Mouse (Mus musculus) heart, embryonic 12.5 days (tissue): ENCODE results near the gene Rnasel. TPM values are rescaled to one million over a fixed set of nuclear protein-coding genes. Genes with fewer than 3 reads are reported as not detected.
A peak's percentile ranks its signal among the peaks of the same experiment; 100 is the strongest.

Experiments used
- ATAC-seq: fragments of 200-750 bp; cut with Nextera tagmentation; 2 replicates; pipeline ENCODE4 v1.8.0; 2017; ENCODE audit warnings: moderate TSS enrichment, moderate library complexity; ENCODE audit not compliant: insufficient number of reproducible peaks, low FRiP score
- H3K27ac ChIP-seq: fragments of 300-500 bp; sonication (generic); 2 replicates; pipeline ENCODE4 v1.5.1; 2016; ENCODE audit warnings: mild to moderate bottlenecking, moderate library complexity; ENCODE audit not compliant: poor library complexity, severe bottlenecking
- H3K27me3 ChIP-seq: fragments of 300-500 bp; sonication (generic); replicated peaks from 2 replicates; pipeline ENCODE4 v1.6.1; 2016; ENCODE audit warnings: mild to moderate bottlenecking, moderate library complexity
- H3K36me3 ChIP-seq: fragments of 300-500 bp; sonication (generic); 2 replicates; pipeline ENCODE4 v1.6.1; 2016; ENCODE audit warnings: mild to moderate bottlenecking, moderate library complexity
- H3K4me1 ChIP-seq: fragments of 300-500 bp; sonication (generic); replicated peaks from 2 replicates; pipeline ENCODE4 v1.6.1; 2016; ENCODE audit warnings: mild to moderate bottlenecking
- H3K4me2 ChIP-seq: fragments of 300-500 bp; sonication (generic); 2 replicates; pipeline ENCODE4 v1.6.1; 2016; ENCODE audit warnings: mild to moderate bottlenecking, moderate library complexity
- H3K4me3 ChIP-seq: fragments of 300-500 bp; sonication (generic); 2 replicates; pipeline ENCODE4 v1.5.1; 2016; ENCODE audit warnings: mild to moderate bottlenecking
- H3K9ac ChIP-seq: fragments of 300-500 bp; sonication (generic); 2 replicates; pipeline ENCODE4 v1.6.1; 2016; ENCODE audit warnings: mild to moderate bottlenecking, moderate library complexity
- H3K9me3 ChIP-seq: fragments of 300-500 bp; sonication (generic); replicated peaks from 2 replicates; pipeline ENCODE4 v1.6.1; 2016; ENCODE audit warnings: mild to moderate bottlenecking, moderate library complexity
- WGBS: fragments of 180-500 bp; shearing (Covaris S2); methylation state at CpG from one replicate; pipeline ENCODE4 v1.1.7; 2016; 5-methylcytosine and 5-hydroxymethylcytosine counted together
- polyA plus RNA-seq: library from polyadenylated mRNA; unstranded; fragments of >200 nt; fragmentation: Nextera tagmentation; extraction: Ambion mirVana; gene quantifications from 2 replicates; pipeline ENCODE4 v1.2.1, GENCODE M21; 2016

Rnasel gene
- polyA plus RNA-seq, 1 experiment from 2014 or later = 12.8 TPM

DNA sequence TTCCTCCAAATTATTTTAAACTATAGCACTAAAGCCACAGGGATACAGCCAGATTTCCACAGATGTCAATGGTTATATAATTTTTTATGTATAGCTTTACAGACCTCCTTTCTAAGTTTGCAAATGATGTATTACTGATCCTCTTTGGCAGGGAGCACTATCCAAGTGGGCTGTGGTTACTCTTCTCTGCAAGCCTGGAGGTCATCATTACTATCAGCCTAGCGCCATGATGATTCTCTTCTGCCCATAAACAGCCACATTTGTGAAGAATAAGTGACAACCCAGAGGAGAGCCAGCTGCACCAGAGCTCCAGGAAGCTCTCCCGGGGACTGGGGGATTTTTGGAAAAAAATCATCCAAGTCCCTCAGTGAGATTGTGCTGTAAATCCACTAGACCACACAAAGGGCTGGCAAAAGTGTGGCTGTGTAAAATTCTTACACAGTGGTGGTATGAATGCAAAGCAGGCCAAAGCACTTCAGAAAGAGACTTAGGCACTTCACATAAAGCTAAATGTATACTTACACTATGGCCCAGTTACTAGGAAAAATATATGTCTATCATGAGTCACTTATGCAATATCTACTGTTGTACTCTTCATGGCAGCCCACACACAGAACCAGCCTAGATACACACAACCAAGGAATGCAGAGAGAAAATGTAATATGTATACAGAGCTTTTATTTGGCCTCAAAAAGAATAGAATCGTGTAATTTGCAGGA is 37.5 kb upstream of the Rnasel start:
- Histone ChIP-seq H3K4me1 (peaks cover 6% of the 10 kb centered on the region), H3K36me3 (no peaks in the 10 kb centered on the region), H3K9ac (no peak overlapping the region), H3K4me3 (no peak overlapping the region), H3K27ac (no peak overlapping the region), H3K9me3 (no peaks in the 10 kb centered on the region), H3K27me3 (no peaks in the 10 kb centered on the region), H3K4me2 (no peak overlapping the region)
- no peak for ATAC-seq
- 66% methylated on average over 3 of the region's 3 CpGs for WGBS

DNA sequence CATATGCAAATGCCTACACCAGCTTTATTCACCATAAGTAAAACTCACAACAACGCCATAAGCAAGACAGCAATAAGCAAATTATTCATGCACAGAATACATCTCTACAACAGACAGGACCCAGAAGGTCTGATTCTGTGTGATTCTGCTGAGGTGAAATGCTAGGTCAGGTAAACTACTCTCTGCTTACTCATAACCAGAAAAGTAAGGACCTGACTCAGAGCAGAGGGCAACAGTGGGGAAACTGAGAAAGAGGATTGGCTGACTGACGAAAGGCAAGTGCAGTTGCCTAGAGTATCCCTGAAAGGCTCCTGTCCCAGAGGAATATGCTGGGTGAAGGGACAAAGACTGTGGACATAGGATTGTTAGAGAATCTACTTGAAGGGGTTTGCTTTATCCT is 36.6 kb upstream of the Rnasel start:
- no peaks in the 10 kb centered on the region for H3K9me3 ChIP-seq

DNA sequence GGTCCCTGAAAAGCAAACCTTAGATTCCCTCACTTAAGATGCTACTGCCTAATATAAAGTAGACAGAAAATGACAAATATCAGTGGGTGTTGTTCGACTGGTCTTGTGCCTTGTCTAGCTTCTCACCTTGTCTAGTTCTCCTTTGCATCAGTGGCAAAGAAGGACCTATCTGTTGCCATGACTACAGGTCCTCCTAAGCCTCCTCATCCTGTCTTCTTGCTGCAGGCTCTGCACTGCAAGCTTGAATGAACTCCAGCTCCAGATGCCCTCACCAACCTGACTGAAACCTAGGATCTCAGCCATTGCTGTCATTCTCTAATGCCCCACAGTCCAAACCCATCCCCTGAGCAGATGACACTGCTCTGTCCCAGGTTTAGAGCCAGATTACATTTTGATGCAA is 31.2 kb upstream of the Rnasel start:
- Histone ChIP-seq H3K9me3 (no peaks in the 10 kb centered on the region), H3K4me2 (no peak overlapping the region), H3K27ac (no peak overlapping the region), H3K9ac (no peak overlapping the region), H3K4me3 (no peak overlapping the region), H3K4me1 (no peaks in the 10 kb centered on the region), H3K27me3 (no peaks in the 10 kb centered on the region), H3K36me3 (no peaks in the 10 kb centered on the region)
- 69% methylated on average over 1 of the region's 1 CpGs for WGBS
- no peak for ATAC-seq

More for the DNA sequence above, 36.6 kb upstream of the Rnasel start:
- no peak overlapping the region for H3K9ac ChIP-seq
- 78% methylated on average over 2 of the region's 2 CpGs for WGBS
- ATAC-seq = no peak
- H3K27me3 ChIP-seq = no peaks in the 10 kb centered on the region
- peaks cover 6% of the 10 kb centered on the region for H3K4me1 ChIP-seq
- H3K27ac ChIP-seq = no peak overlapping the region
- H3K36me3 ChIP-seq = no peaks in the 10 kb centered on the region
- no peak overlapping the region for H3K4me3 ChIP-seq
- H3K4me2 ChIP-seq = no peak overlapping the region

- Histone ChIP-seq H3K36me3 (no peaks in the 10 kb centered on the region), H3K9me3 (no peaks in the 10 kb centered on the region), H3K9ac (no peak overlapping the region), H3K4me3 (no peak overlapping the region), H3K27me3 (no peaks in the 10 kb centered on the region), H3K4me2 (no peak overlapping the region), H3K4me1 (no peaks in the 10 kb centered on the region), H3K27ac (no peak overlapping the region)
- 78% methylated on average over 7 of the region's 7 CpGs for WGBS
- no peak for ATAC-seq
Measured at GRCm38 (mm10) chr1:153720935-153721334, 28.3 kb upstream of the Rnasel start.

DNA sequence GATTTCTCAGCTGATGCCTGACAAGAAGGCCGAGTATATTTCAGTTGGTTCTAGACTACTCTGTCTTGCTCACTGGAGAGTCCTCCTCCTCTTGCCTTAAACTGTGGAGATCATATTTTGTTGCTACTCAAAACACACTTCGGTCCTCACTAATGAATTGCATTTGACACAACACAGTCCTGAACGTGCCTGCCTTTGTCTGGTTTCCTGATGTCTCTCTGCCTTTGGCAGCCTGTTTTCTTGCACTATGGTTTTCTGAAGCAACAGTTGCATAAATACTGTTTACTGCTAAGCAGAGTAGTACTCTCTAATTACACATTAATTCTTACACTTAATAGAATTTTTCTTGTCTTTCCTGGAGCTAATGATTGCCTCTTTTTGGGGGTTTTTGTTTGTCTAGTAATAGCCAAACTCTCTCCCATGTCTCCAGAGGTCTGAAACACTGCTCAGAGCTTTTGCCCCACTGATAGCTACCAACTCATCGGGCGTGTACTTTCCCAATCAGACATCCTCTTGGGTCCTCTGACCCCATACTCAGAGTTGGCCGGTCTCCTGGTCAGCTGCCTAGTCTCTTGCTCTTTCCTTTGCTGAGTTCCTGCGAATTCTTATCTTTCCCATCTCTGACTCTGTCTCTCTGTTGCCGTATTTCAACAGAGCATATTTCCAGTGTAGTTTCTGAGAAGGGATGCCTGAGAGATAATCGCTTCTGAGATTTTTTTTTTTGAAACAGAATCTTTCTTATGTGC is 27.5 kb upstream of the Rnasel start:
- no peak for ATAC-seq
- Histone ChIP-seq H3K9ac (no peak overlapping the region), H3K4me3 (no peak overlapping the region), H3K9me3 (no peaks in the 10 kb centered on the region), H3K27ac (no peak overlapping the region), H3K4me2 (no peak overlapping the region), H3K27me3 (no peaks in the 10 kb centered on the region), H3K36me3 (no peaks in the 10 kb centered on the region), H3K4me1 (no peaks in the 10 kb centered on the region)
- 66% methylated on average over 9 of the region's 9 CpGs for WGBS

GRCm38 (mm10) chr1:153723426-153723825 is 25.8 kb upstream of the Rnasel start:
- no peak overlapping the region for H3K4me2 ChIP-seq

GRCm38 (mm10) chr1:153726636-153727035 is 22.6 kb upstream of the Rnasel start:
- no peak for ATAC-seq
- Histone ChIP-seq H3K4me3 (no peak overlapping the region), H3K4me2 (no peak overlapping the region), H3K27ac (no peak overlapping the region), H3K27me3 (no peaks in the 10 kb centered on the region), H3K9me3 (no peaks in the 10 kb centered on the region), H3K36me3 (no peaks in the 10 kb centered on the region), H3K9ac (no peak overlapping the region), H3K4me1 (peaks cover 21% of the 10 kb centered on the region)
- 85% methylated on average over 16 of the region's 16 CpGs for WGBS

More at GRCm38 (mm10) chr1:153723426-153723825, 25.8 kb upstream of the Rnasel start:
- Histone ChIP-seq H3K36me3 (no peaks in the 10 kb centered on the region), H3K9ac (no peak overlapping the region), H3K27ac (no peak overlapping the region), H3K4me3 (no peak overlapping the region), H3K4me1 (no peaks in the 10 kb centered on the region), H3K9me3 (no peaks in the 10 kb centered on the region), H3K27me3 (no peaks in the 10 kb centered on the region)
- 69% methylated on average over 9 of the region's 9 CpGs for WGBS
- ATAC-seq = no peak

DNA sequence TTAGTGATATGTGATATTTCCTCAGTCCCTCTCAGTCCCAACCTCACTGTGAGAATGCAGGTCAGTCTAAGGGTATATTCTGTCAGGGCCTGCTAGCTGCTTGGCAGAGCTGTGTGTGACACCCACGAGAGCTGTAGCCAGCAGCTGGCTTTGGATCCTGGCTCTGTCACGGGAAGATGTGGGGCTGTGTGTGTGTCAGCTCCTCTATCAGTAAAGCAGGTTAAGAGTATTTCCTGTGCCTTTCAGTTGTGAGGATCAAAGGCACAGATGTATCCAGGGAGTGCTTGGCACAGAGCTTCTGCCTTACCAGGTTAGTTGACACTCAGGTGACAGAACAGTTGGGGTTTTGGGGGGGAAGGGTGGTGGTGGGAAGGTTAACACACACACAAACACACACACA is 19.4 kb upstream of the Rnasel start:
- 40% methylated on average over 2 of the region's 2 CpGs for WGBS
- Histone ChIP-seq H3K36me3 (no peaks in the 10 kb centered on the region), H3K9ac (no peak overlapping the region), H3K9me3 (no peaks in the 10 kb centered on the region), H3K4me2 (no peak overlapping the region), H3K27me3 (peaks cover 14% of the 10 kb centered on the region), H3K27ac (peak overlapping the region; percentile 77; the same call in 1 of the 2 replicates), H3K4me1 (peaks cover 21% of the 10 kb centered on the region), H3K4me3 (no peak overlapping the region)
- ATAC-seq = no peak

- peak overlapping the region; percentile 77 for H3K27ac ChIP-seq
- no peak overlapping the region for H3K4me2 ChIP-seq
- 19% methylated on average over 3 of the region's 3 CpGs for WGBS
- no peaks in the 10 kb centered on the region for H3K36me3 ChIP-seq
- H3K4me3 ChIP-seq = no peak overlapping the region
- no peak overlapping the region for H3K9ac ChIP-seq
- peaks cover 21% of the 10 kb centered on the region for H3K4me1 ChIP-seq
- H3K27me3 ChIP-seq = peaks cover 20% of the 10 kb centered on the region
- no peaks in the 10 kb centered on the region for H3K9me3 ChIP-seq
- ATAC-seq = peak; percentile 75
Measured at GRCm38 (mm10) chr1:153730671-153731070, 18.6 kb upstream of the Rnasel start.

GRCm38 (mm10) chr1:153733181-153733580 is 16.0 kb upstream of the Rnasel start:
- no peak for ATAC-seq
- H3K27ac ChIP-seq = no peak overlapping the region
- no peaks in the 10 kb centered on the region for H3K9me3 ChIP-seq
- H3K36me3 ChIP-seq = no peaks in the 10 kb centered on the region
- no peak overlapping the region for H3K4me3 ChIP-seq
- WGBS = 46% methylated on average over 9 of the region's 9 CpGs
- no peak overlapping the region for H3K4me2 ChIP-seq
- peaks cover 37% of the 10 kb centered on the region for H3K27me3 ChIP-seq
- peaks cover 21% of the 10 kb centered on the region for H3K4me1 ChIP-seq
- no peak overlapping the region for H3K9ac ChIP-seq

GRCm38 (mm10) chr1:153734866-153735265 is 14.4 kb upstream of the Rnasel start:
- no peak overlapping the region for H3K4me2 ChIP-seq
- H3K27ac ChIP-seq = no peak overlapping the region
- 69% methylated on average over 4 of the region's 4 CpGs for WGBS
- no peaks in the 10 kb centered on the region for H3K36me3 ChIP-seq
- no peak overlapping the region for H3K9ac ChIP-seq
- peaks cover 53% of the 10 kb centered on the region for H3K27me3 ChIP-seq
- no peaks in the 10 kb centered on the region for H3K9me3 ChIP-seq
- no peak overlapping the region for H3K4me3 ChIP-seq
- H3K4me1 ChIP-seq = peaks cover 19% of the 10 kb centered on the region
- ATAC-seq = no peak
